Mouse (Mus musculus) liver, embryonic 14.5 days (tissue): ENCODE measurements around the gene Itpa. TPM values are rescaled to one million over a fixed set of nuclear protein-coding genes. Genes with fewer than 3 reads are reported as not detected.

ENCODE experiments used
- ATAC-seq: fragments of 200-750 bp; cut with Nextera tagmentation; 2 replicates; pipeline ENCODE4 v1.8.0; 2017; ENCODE audit warnings: moderate number of reproducible peaks, mild to moderate bottlenecking, moderate library complexity; ENCODE audit not compliant: insufficient read depth
- DNase-seq, 3 experiments: peaks; one replicate each; pipeline ENCODE4 v3.0.0-alpha.2; 2012 to 2013; ENCODE audit warnings: low read depth in 3 of 3, low spot score in 3 of 3
- H3K27ac ChIP-seq: fragments of 300-500 bp; sonication (generic); 2 replicates; pipeline ENCODE4 v1.5.1; 2014; ENCODE audit warnings: moderate library complexity, mild to moderate bottlenecking, control low read depth, inconsistent platforms
- H3K27me3 ChIP-seq: fragments of 300-500 bp; sonication (generic); 2 replicates; pipeline ENCODE4 v1.6.1; 2014; ENCODE audit warnings: mild to moderate bottlenecking, low read length, moderate library complexity; ENCODE audit not compliant: control insufficient read depth, insufficient read depth
- H3K36me3 ChIP-seq: fragments of 300-500 bp; sonication (generic); replicated peaks from 2 replicates; pipeline ENCODE4 v1.6.1; 2014; ENCODE audit warnings: low read depth; ENCODE audit not compliant: control insufficient read depth, insufficient read depth
- H3K4me1 ChIP-seq, 2 experiments: fragments of 200-500 bp in 1 of 2; fragments of 300-500 bp in 1 of 2; sonication (generic) in 1 of 2; replicated peaks; 2 replicates each; pipeline ENCODE4 v1.6.1; 2012 to 2014; ENCODE audit warnings: antibody characterized with exemption in 1 of 2, inconsistent platforms in 1 of 2, low read length in 1 of 2; ENCODE audit not compliant: control insufficient read depth in 2 of 2, insufficient read depth in 2 of 2
- H3K4me2 ChIP-seq: fragments of 300-500 bp; sonication (generic); 2 replicates; pipeline ENCODE4 v1.6.1; 2014; ENCODE audit warnings: low read depth, mild to moderate bottlenecking, control low read depth, moderate library complexity
- H3K4me3 ChIP-seq, 2 experiments: fragments of 200-500 bp in 1 of 2; fragments of 300-500 bp in 1 of 2; sonication (generic) in 1 of 2; 2 replicates each; pipeline ENCODE4 v1.5.1; 2012 to 2014; ENCODE audit warnings: low read depth in 2 of 2, low read length in 2 of 2, mild to moderate bottlenecking in 2 of 2, control low read depth in 1 of 2, inconsistent platforms in 1 of 2, moderate library complexity in 1 of 2; ENCODE audit not compliant: insufficient read depth in 1 of 2
- H3K9ac ChIP-seq: fragments of 300-500 bp; sonication (generic); replicated peaks from 2 replicates; pipeline ENCODE4 v1.6.1; 2014; ENCODE audit warnings: mild to moderate bottlenecking, control low read depth, moderate library complexity
- H3K9me3 ChIP-seq: fragments of 300-500 bp; sonication (generic); 2 replicates; pipeline ENCODE4 v1.6.1; 2016; ENCODE audit warnings: low read length, mixed read lengths; ENCODE audit not compliant: control insufficient read depth
- CTCF ChIP-seq: IDR thresholded peaks from 2 replicates; pipeline ENCODE4 v1.5.1; 2016; ENCODE audit warnings: antibody characterized with exemption, low read depth, control low read depth
- EP300 ChIP-seq: IDR thresholded peaks from 2 replicates; pipeline ENCODE4 v1.6.1; 2016; ENCODE audit warnings: antibody characterized with exemption, low read depth
- WGBS: fragments of 180-500 bp; shearing (Covaris S2); extraction: QIAGEN DNeasy Blood & Tissue Kit; methylation state at CpG from one replicate; pipeline ENCODE4 v1.1.7; 2014; ENCODE audit not compliant: insufficient replicate concordance; 5-methylcytosine and 5-hydroxymethylcytosine counted together
- polyA plus RNA-seq, 2 experiments: library from polyadenylated mRNA; depleted of rRNA in 1 of 2; stranded (reverse) in 1 of 2; unstranded in 1 of 2; fragments of >200 nt; fragmentation: Nextera tagmentation in 1 of 2; extraction: Ambion mirVana in 1 of 2; gene quantifications; 2 replicates each; pipeline versions ENCODE4 v1.2.1 to v1.2.3; 2012 to 2014

Itpa gene
- polyA plus RNA-seq, 2 experiments, result 35.0 to 51.4 TPM

DNA sequence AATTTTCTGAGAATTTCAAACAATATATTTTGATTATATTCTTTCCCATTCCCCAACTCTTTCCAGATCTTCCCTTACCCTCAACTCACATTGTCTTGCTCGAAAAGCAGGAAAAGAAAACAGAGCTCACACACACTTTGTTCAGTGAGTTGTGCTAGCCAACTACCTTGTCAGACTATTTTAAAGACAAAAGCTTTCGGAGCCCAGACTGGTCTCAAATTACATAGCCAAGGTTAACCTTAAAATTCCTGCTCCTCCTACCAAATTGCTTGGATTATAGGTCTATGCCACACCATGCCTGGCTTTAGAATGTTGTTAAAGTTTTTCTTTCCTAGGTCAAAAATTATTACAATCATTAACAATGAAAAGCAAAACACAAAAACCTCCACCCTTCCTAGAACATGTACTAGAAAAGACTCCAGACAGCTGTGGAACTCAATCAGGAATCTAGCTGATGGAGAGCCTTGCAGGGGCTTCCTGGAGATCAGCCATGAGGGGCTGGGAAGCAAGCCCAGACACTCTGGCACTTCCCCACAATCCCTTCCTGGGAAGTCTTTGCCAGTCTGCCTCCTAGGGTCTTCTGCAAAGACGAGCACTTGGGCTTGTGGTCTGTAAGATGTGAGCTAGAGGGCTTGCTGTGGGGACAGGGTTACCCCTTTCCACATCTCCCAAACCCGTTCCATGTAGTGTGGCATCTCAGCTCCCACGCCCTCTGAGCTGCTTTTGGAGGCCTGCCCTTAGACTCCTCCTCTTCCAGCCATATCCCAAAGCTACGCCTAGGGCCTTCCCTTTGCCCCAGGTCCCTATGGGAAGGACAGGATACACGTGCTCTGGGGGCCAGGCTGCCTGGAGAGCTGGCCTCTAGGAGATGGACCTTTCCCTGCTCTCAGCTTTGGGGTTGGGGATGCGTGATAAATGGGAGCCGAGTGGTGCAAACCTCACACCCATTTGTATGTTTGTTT, 36.9 kb downstream of the Itpa start:
- no peaks in the 10 kb centered on the region for H3K36me3 ChIP-seq

GRCm38 (mm10) chr2:130705178-130705577, 37.8 kb downstream of the Itpa start:
- peak; percentile 13; the same call in 1 of the 2 replicates for TF ChIP-seq CTCF
- TF ChIP-seq EP300, result no peak
- no peaks in the 10 kb centered on the region for H3K9me3 ChIP-seq
- no peak overlapping the region for H3K4me2 ChIP-seq
- 58% methylated on average over 6 of the region's 6 CpGs for WGBS
- H3K9ac ChIP-seq, result no peak overlapping the region
- no peak for ATAC-seq
- H3K27ac ChIP-seq, result no peak overlapping the region
- no peak for DNase-seq
- H3K27me3 ChIP-seq, result no peaks in the 10 kb centered on the region
- no peaks in the 10 kb centered on the region for H3K36me3 ChIP-seq
- H3K4me1 ChIP-seq, result peaks cover 0 to 12% of the 10 kb centered on the region in 2 experiments; a peak in 2 of 4 replicates
- no peak overlapping the region for H3K4me3 ChIP-seq

More for the DNA sequence above, 36.9 kb downstream of the Itpa start:
- TF ChIP-seq CTCF (no peak), EP300 (no peak)
- H3K27ac ChIP-seq, result no peak overlapping the region
- no peaks in the 10 kb centered on the region; the same call in 1 of the 2 replicates for H3K27me3 ChIP-seq
- ATAC-seq (no peak), DNase-seq (no peak)
- no peaks in the 10 kb centered on the region for H3K9me3 ChIP-seq
- WGBS, result 54% methylated on average over 9 of the region's 9 CpGs
- H3K4me2 ChIP-seq, result no peak overlapping the region
- H3K9ac ChIP-seq, result no peak overlapping the region
- peaks cover 0 to 12% of the 10 kb centered on the region in 2 experiments; a peak in 2 of 4 replicates for H3K4me1 ChIP-seq
- no peak overlapping the region for H3K4me3 ChIP-seq

DNA sequence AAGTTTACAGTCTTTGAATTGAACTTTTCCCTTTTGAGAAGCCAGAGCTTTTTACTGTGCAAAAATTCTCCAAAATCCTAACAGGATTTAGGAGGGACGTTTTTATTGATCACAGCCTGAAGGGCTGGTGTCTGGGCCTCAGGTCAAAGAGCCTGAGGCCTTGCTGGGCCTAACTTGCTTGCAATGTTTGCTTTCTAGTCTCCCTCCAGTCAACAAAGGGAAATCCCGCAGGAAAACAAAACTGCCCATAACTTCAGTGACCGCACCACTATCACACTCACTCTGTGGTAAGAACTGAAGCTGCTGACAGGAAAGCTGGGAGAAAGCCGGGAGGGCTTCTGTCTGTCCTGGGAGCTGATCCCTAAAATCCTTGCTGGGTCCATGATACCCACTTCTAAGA, 39.2 kb downstream of the Itpa start:
- ATAC-seq, result no peak

GRCm38 (mm10) chr2:130707057-130707456, 39.6 kb downstream of the Itpa start:
- TF ChIP-seq EP300 (no peak), CTCF (no peak)
- H3K4me3 ChIP-seq, result no peak overlapping the region
- H3K4me2 ChIP-seq, result no peak overlapping the region
- no peaks in the 10 kb centered on the region; the same call in 1 of the 2 replicates for H3K36me3 ChIP-seq
- ATAC-seq (no peak), DNase-seq (no peak)
- H3K27me3 ChIP-seq, result no peaks in the 10 kb centered on the region
- no peak overlapping the region; the same call in none of the 2 replicates for H3K27ac ChIP-seq
- WGBS, result 24% methylated on average over 10 of the region's 10 CpGs
- H3K9ac ChIP-seq, result no peak overlapping the region; the same call in 1 of the 2 replicates
- H3K9me3 ChIP-seq, result no peaks in the 10 kb centered on the region
- H3K4me1 ChIP-seq, result peaks cover 0 to 12% of the 10 kb centered on the region in 2 experiments; a peak in 2 of 4 replicates

More for the DNA sequence above, 39.2 kb downstream of the Itpa start:
- H3K27ac ChIP-seq, result no peak overlapping the region; the same call in 1 of the 2 replicates
- H3K4me2 ChIP-seq, result no peak overlapping the region
- no peaks in the 10 kb centered on the region for H3K9me3 ChIP-seq
- H3K36me3 ChIP-seq, result no peaks in the 10 kb centered on the region; the same call in 1 of the 2 replicates
- TF ChIP-seq CTCF (no peak), EP300 (no peak)
- DNase-seq, result no peak
- no peaks in the 10 kb centered on the region for H3K27me3 ChIP-seq
- WGBS, result 66% methylated on average over 4 of the region's 4 CpGs
- H3K4me3 ChIP-seq, result no peak overlapping the region
- H3K9ac ChIP-seq, result no peak overlapping the region
- H3K4me1 ChIP-seq, result peaks cover 0 to 12% of the 10 kb centered on the region in 2 experiments; a peak in 2 of 4 replicates

DNA sequence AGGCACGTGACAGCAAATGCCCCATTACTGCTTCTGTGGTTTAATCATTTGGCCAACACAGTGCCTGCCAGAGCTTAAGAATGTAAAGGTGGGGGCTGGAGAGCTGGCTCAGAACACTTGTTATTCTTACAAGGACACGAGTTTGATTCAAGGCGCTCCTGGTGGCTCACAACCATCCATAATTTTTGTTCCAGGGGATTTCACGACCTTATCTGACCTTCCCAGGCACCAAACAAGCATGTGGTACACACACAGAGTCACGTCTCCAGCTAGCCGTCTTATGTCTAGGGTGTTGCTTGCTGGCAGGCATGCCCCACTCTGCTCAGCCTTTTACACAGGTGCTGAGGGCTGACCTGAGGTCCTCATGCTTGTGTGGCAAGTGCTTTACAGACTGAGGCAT, 50.5 kb downstream of the Itpa start:
- Histone ChIP-seq H3K4me3 (no peak overlapping the region), H3K36me3 (no peaks in the 10 kb centered on the region), H3K27me3 (no peaks in the 10 kb centered on the region), H3K4me1 (no peaks in the 10 kb centered on the region), H3K4me2 (no peak overlapping the region), H3K9ac (no peak overlapping the region), H3K27ac (no peak overlapping the region), H3K9me3 (no peaks in the 10 kb centered on the region)
- 58% methylated on average over 6 of the region's 6 CpGs for WGBS
- TF ChIP-seq EP300 (no peak), CTCF (no peak)
- ATAC-seq, result no peak
- DNase-seq, result no peak
